Mouse (Mus musculus): ENCODE measurements around the gene Gm10134. TPM values are rescaled to one million over a fixed set of nuclear protein-coding genes. Genes with fewer than 3 reads are reported as not detected.

Gm10134 gene
- polyA plus RNA-seq, 1 experiment = 0.55 TPM

Other genes with a start within 250 kb of the Gm10134 start
- 4.5 and 5.2 TPM in 2 replicates for gene Ppp1r26, start 59.3 kb upstream of the Gm10134 start, polyA plus RNA-seq (2012; rRNA removed)
- 1.8 and 2.2 TPM in 2 replicates for gene 1700007K13Rik, start 39.8 kb upstream of the Gm10134 start, polyA plus RNA-seq (2012; rRNA removed)
- 28.2 and 30.9 TPM in 2 replicates for gene Mrps2, start 38.0 kb upstream of the Gm10134 start, polyA plus RNA-seq (2012; rRNA removed)
- gene Gbgt1, start 9.2 kb upstream of the Gm10134 start, polyA plus RNA-seq (2012; rRNA removed) = 3.2 and 4.0 TPM in 2 replicates
- 50.7 and 65.6 TPM in 2 replicates for gene Ralgds, start 7.0 kb downstream of the Gm10134 start, polyA plus RNA-seq (2012; rRNA removed)
- 0.07 and 0.44 TPM in 2 replicates for gene Cel, start 57.3 kb downstream of the Gm10134 start, polyA plus RNA-seq (2012; rRNA removed)
- gene Gtf3c5, start 77.7 kb downstream of the Gm10134 start, polyA plus RNA-seq (2012; rRNA removed) = 21.3 and 21.7 TPM in 2 replicates
- gene Gfi1b, start 115.9 kb downstream of the Gm10134 start, polyA plus RNA-seq (2012; rRNA removed) = 0.10 and 0.16 TPM in 2 replicates
- gene Tsc1, start 135.1 kb downstream of the Gm10134 start, polyA plus RNA-seq (2012; rRNA removed) = 11.3 and 13.6 TPM in 2 replicates
- 1.4 and 1.8 TPM in 2 replicates for gene Spaca9, start 193.6 kb downstream of the Gm10134 start, polyA plus RNA-seq (2012; rRNA removed)
- 0.77 and 0.92 TPM in 2 replicates for gene Ak8, start 194.1 kb downstream of the Gm10134 start, polyA plus RNA-seq (2012; rRNA removed)

Data from urinary bladder, adult 2 months (tissue).